Mouse (Mus musculus): ENCODE measurements at regions not wholly inside any gene's neighbourhood (a gene's known extent, or its start where the extent isn't known, plus 50 kb on each side); places are given as distances from the start of the nearest gene placed in this dataset.

DNA sequence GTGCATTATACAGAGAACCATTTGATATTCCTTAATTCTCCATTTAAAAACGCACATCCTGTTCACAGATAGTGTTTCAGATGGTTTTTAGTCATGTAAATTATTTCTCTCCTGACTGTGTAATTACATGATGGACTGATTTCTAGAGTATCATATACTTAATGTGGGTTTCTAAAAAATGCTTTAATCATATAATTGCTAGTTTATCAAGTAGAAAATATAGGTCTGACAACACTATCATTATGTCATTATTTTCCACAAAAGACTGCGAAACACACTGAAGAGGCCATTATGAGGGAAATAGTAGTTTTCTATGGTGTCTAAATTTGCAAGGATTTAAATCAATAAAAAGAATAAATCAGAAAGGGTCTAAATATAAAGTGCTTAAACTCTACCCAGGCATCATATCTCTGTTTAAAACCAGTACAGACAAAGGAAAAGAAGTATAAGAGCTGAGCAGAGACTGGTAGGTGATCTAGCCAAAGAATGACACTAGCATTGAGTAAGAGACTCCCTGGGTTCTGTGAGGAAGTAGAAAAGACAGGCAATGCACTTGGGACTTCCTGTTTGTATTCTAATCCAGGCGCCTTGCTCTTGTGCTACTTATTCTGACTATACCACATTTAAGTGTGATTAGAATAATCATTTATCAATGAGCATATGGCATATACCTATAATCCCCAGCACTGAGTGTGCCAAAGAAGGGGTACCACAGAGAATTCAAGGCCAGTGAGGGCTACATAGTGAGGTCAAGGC lies 127.1 kb downstream of the Ube2e3 start:
- TF ChIP-seq CTCF (IDR thresholded peaks at IDR 0.05; ENCODE audit: extremely low read depth, insufficient read length, insufficient replicate concordance, low read depth, low read length) = no peak
- no peak for TF ChIP-seq POLR2A (IDR thresholded peaks at IDR 0.05; ENCODE audit: low read depth, low read length)

Data from small intestine, adult 2 months (tissue).